Mouse (Mus musculus): Measurements from ENCODE around the gene Gpm6a. TPM values are rescaled to one million over a fixed set of nuclear protein-coding genes. Genes with fewer than 3 reads are reported as not detected.

Gpm6a gene
- polyA plus RNA-seq, 1 experiment from 2014 or later: 8.5 TPM

- WGBS: 28% methylated on average over 2 of the region's 2 CpGs
- Histone ChIP-seq H3K4me1 (replicated peaks; ENCODE audit: control insufficient read depth, insufficient read depth, low read length) (no peaks in the 10 kb centered on the region), H3K27me3 (replicated peaks; ENCODE audit: control insufficient read depth, insufficient read depth, low read length) (no peaks in the 10 kb centered on the region), H3K9me3 (ENCODE audit: control insufficient read depth, low read length) (no peaks in the 10 kb centered on the region), H3K4me2 (ENCODE audit: low read length) (no peak overlapping the region), H3K9ac (ENCODE audit: low read length) (no peak overlapping the region), H3K4me3 (ENCODE audit: low read depth, low read length) (no peak overlapping the region), H3K27ac (ENCODE audit: low read depth) (no peak overlapping the region), H3K36me3 (ENCODE audit: control insufficient read depth, insufficient read depth, low read length) (no peaks in the 10 kb centered on the region)
- no peak for DNase-seq (ENCODE audit: low spot score)
- ATAC-seq (replicated peaks; ENCODE audit: low FRiP score, low TSS enrichment, low read depth): no peak
These were observed 34.5 kb downstream of the Gpm6a start for GRCm38 (mm10) chr8:54989093-54989492.

GRCm38 (mm10) chr8:54991840-54992609 lies 37.4 kb downstream of the Gpm6a start:
- Histone ChIP-seq H3K27ac (ENCODE audit: low read depth) (no peak overlapping the region), H3K27me3 (replicated peaks; ENCODE audit: control insufficient read depth, insufficient read depth, low read length) (no peaks in the 10 kb centered on the region), H3K9me3 (ENCODE audit: control insufficient read depth, low read length) (no peaks in the 10 kb centered on the region), H3K4me3 (ENCODE audit: low read depth, low read length) (no peak overlapping the region), H3K9ac (ENCODE audit: low read length) (no peak overlapping the region), H3K4me2 (ENCODE audit: low read length) (no peak overlapping the region), H3K36me3 (ENCODE audit: control insufficient read depth, insufficient read depth, low read length) (no peaks in the 10 kb centered on the region), H3K4me1 (replicated peaks; ENCODE audit: control insufficient read depth, insufficient read depth, low read length) (no peaks in the 10 kb centered on the region)
- ATAC-seq (replicated peaks; ENCODE audit: low FRiP score, low TSS enrichment, low read depth) (no peak), DNase-seq (ENCODE audit: low spot score) (no peak)
- WGBS: 71% methylated on average over 3 of the region's 3 CpGs

- Histone ChIP-seq H3K27ac (ENCODE audit: low read depth) (no peak overlapping the region), H3K9me3 (ENCODE audit: control insufficient read depth, low read length) (no peaks in the 10 kb centered on the region), H3K4me1 (replicated peaks; ENCODE audit: control insufficient read depth, insufficient read depth, low read length) (no peaks in the 10 kb centered on the region), H3K36me3 (ENCODE audit: control insufficient read depth, insufficient read depth, low read length) (no peaks in the 10 kb centered on the region), H3K27me3 (replicated peaks; ENCODE audit: control insufficient read depth, insufficient read depth, low read length) (no peaks in the 10 kb centered on the region), H3K4me2 (ENCODE audit: low read length) (no peak overlapping the region), H3K4me3 (ENCODE audit: low read depth, low read length) (no peak overlapping the region), H3K9ac (ENCODE audit: low read length) (no peak overlapping the region)
- ATAC-seq (replicated peaks; ENCODE audit: low FRiP score, low TSS enrichment, low read depth): no peak
- WGBS: 83% methylated on average over 1 of the region's 1 CpGs
- DNase-seq (ENCODE audit: low spot score): no peak
These were observed 41.0 kb downstream of the Gpm6a start for GRCm38 (mm10) chr8:54995662-54996061.

- H3K4me1 ChIP-seq (replicated peaks; ENCODE audit: control insufficient read depth, insufficient read depth, low read length): no peaks in the 10 kb centered on the region
- ATAC-seq (replicated peaks; ENCODE audit: low FRiP score, low TSS enrichment, low read depth): no peak
- H3K36me3 ChIP-seq (ENCODE audit: control insufficient read depth, insufficient read depth, low read length): no peaks in the 10 kb centered on the region
- no peak for DNase-seq (ENCODE audit: low spot score)
- H3K27me3 ChIP-seq (replicated peaks; ENCODE audit: control insufficient read depth, insufficient read depth, low read length): no peaks in the 10 kb centered on the region
- H3K9me3 ChIP-seq (ENCODE audit: control insufficient read depth, low read length): no peaks in the 10 kb centered on the region
- no peak overlapping the region for H3K4me3 ChIP-seq (ENCODE audit: low read depth, low read length)
- 93% methylated on average over 1 of the region's 1 CpGs for WGBS
- H3K4me2 ChIP-seq (ENCODE audit: low read length): no peak overlapping the region
- H3K9ac ChIP-seq (ENCODE audit: low read length): no peak overlapping the region
- H3K27ac ChIP-seq (ENCODE audit: low read depth): no peak overlapping the region
These were observed 47.8 kb downstream of the Gpm6a start for GRCm38 (mm10) chr8:55002398-55002797.

- WGBS: 68% methylated on average over 2 of the region's 2 CpGs
- Histone ChIP-seq H3K9me3 (ENCODE audit: control insufficient read depth, low read length) (no peaks in the 10 kb centered on the region), H3K9ac (ENCODE audit: low read length) (no peak overlapping the region), H3K4me2 (ENCODE audit: low read length) (no peak overlapping the region), H3K36me3 (ENCODE audit: control insufficient read depth, insufficient read depth, low read length) (no peaks in the 10 kb centered on the region), H3K4me1 (replicated peaks; ENCODE audit: control insufficient read depth, insufficient read depth, low read length) (no peaks in the 10 kb centered on the region), H3K27ac (ENCODE audit: low read depth) (no peak overlapping the region), H3K27me3 (replicated peaks; ENCODE audit: control insufficient read depth, insufficient read depth, low read length) (no peaks in the 10 kb centered on the region), H3K4me3 (ENCODE audit: low read depth, low read length) (no peak overlapping the region)
- DNase-seq (ENCODE audit: low spot score): no peak
- no peak for ATAC-seq (replicated peaks; ENCODE audit: low FRiP score, low TSS enrichment, low read depth)
These were observed 48.3 kb downstream of the Gpm6a start for GRCm38 (mm10) chr8:55002946-55003345.

- DNase-seq (ENCODE audit: low spot score) (no peak), ATAC-seq (replicated peaks; ENCODE audit: low FRiP score, low TSS enrichment, low read depth) (no peak)
- H3K27me3 ChIP-seq (replicated peaks; ENCODE audit: control insufficient read depth, insufficient read depth, low read length): no peaks in the 10 kb centered on the region
- no peak overlapping the region for H3K4me2 ChIP-seq (ENCODE audit: low read length)
- no peak overlapping the region for H3K27ac ChIP-seq (ENCODE audit: low read depth)
- no peaks in the 10 kb centered on the region for H3K9me3 ChIP-seq (ENCODE audit: control insufficient read depth, low read length)
- WGBS: 57% methylated on average over 2 of the region's 2 CpGs
- no peak overlapping the region for H3K9ac ChIP-seq (ENCODE audit: low read length)
- H3K4me3 ChIP-seq (ENCODE audit: low read depth, low read length): no peak overlapping the region
- H3K36me3 ChIP-seq (ENCODE audit: control insufficient read depth, insufficient read depth, low read length): no peaks in the 10 kb centered on the region
- H3K4me1 ChIP-seq (replicated peaks; ENCODE audit: control insufficient read depth, insufficient read depth, low read length): no peaks in the 10 kb centered on the region
These were observed 57.6 kb downstream of the Gpm6a start for GRCm38 (mm10) chr8:55012228-55012627.

GRCm38 (mm10) chr8:55017071-55017470 lies 62.4 kb downstream of the Gpm6a start:
- Histone ChIP-seq H3K4me3 (ENCODE audit: low read depth, low read length) (no peak overlapping the region), H3K36me3 (ENCODE audit: control insufficient read depth, insufficient read depth, low read length) (no peaks in the 10 kb centered on the region), H3K27ac (ENCODE audit: low read depth) (no peak overlapping the region), H3K27me3 (replicated peaks; ENCODE audit: control insufficient read depth, insufficient read depth, low read length) (no peaks in the 10 kb centered on the region), H3K9me3 (ENCODE audit: control insufficient read depth, low read length) (no peaks in the 10 kb centered on the region), H3K4me2 (ENCODE audit: low read length) (no peak overlapping the region), H3K9ac (ENCODE audit: low read length) (no peak overlapping the region), H3K4me1 (replicated peaks; ENCODE audit: control insufficient read depth, insufficient read depth, low read length) (no peaks in the 10 kb centered on the region)
- 83% methylated on average over 1 of the region's 1 CpGs for WGBS
- DNase-seq (ENCODE audit: low spot score): no peak
- no peak for ATAC-seq (replicated peaks; ENCODE audit: low FRiP score, low TSS enrichment, low read depth)

GRCm38 (mm10) chr8:55025851-55026660 lies 71.4 kb downstream of the Gpm6a start:
- H3K9me3 ChIP-seq (ENCODE audit: control insufficient read depth, low read length): no peaks in the 10 kb centered on the region
- no peak overlapping the region for H3K27ac ChIP-seq (ENCODE audit: low read depth)
- no peaks in the 10 kb centered on the region for H3K36me3 ChIP-seq (ENCODE audit: control insufficient read depth, insufficient read depth, low read length)
- H3K4me2 ChIP-seq (ENCODE audit: low read length): no peak overlapping the region
- H3K4me1 ChIP-seq (replicated peaks; ENCODE audit: control insufficient read depth, insufficient read depth, low read length): no peaks in the 10 kb centered on the region
- H3K9ac ChIP-seq (ENCODE audit: low read length): no peak overlapping the region
- 63% methylated on average over 10 of the region's 10 CpGs for WGBS
- DNase-seq (ENCODE audit: low spot score) (no peak), ATAC-seq (replicated peaks; ENCODE audit: low FRiP score, low TSS enrichment, low read depth) (no peak)
- H3K27me3 ChIP-seq (replicated peaks; ENCODE audit: control insufficient read depth, insufficient read depth, low read length): no peaks in the 10 kb centered on the region
- H3K4me3 ChIP-seq (ENCODE audit: low read depth, low read length): no peak overlapping the region

- Histone ChIP-seq H3K9me3 (ENCODE audit: control insufficient read depth, low read length) (no peaks in the 10 kb centered on the region), H3K36me3 (ENCODE audit: control insufficient read depth, insufficient read depth, low read length) (no peaks in the 10 kb centered on the region), H3K27ac (ENCODE audit: low read depth) (no peak overlapping the region), H3K9ac (ENCODE audit: low read length) (no peak overlapping the region), H3K4me1 (replicated peaks; ENCODE audit: control insufficient read depth, insufficient read depth, low read length) (no peaks in the 10 kb centered on the region), H3K4me2 (ENCODE audit: low read length) (no peak overlapping the region), H3K4me3 (ENCODE audit: low read depth, low read length) (no peak overlapping the region), H3K27me3 (replicated peaks; ENCODE audit: control insufficient read depth, insufficient read depth, low read length) (no peaks in the 10 kb centered on the region)
- ATAC-seq (replicated peaks; ENCODE audit: low FRiP score, low TSS enrichment, low read depth) (no peak), DNase-seq (ENCODE audit: low spot score) (no peak)
- WGBS: 78% methylated on average over 2 of the region's 2 CpGs
These were observed 72.0 kb downstream of the Gpm6a start for GRCm38 (mm10) chr8:55026661-55027000.

All from intestine, embryonic 14.5 days (tissue).